Mouse (Mus musculus) forebrain, postnatal 0 days (tissue): ENCODE measurements around the gene Cpne5. TPM values are rescaled to one million over a fixed set of nuclear protein-coding genes. Genes with fewer than 3 reads are reported as not detected.
"Not testable (repeated sequence)": the region's sequence is repeated elsewhere in the genome, so short reads cannot be mapped to it uniquely, and the experiment has no call there.

Experiments used
- ATAC-seq: fragments of 200-750 bp; cut with Nextera tagmentation; 2 replicates; pipeline ENCODE4 v1.8.0; 2017; ENCODE audit warnings: mild to moderate bottlenecking, moderate library complexity
- DNase-seq: peaks from one replicate; pipeline ENCODE4 v3.0.0-alpha.2; 2015
- H3K27ac ChIP-seq: fragments of 300-500 bp; sonication (generic); 2 replicates; pipeline ENCODE4 v1.5.1; 2014; ENCODE audit warnings: low read depth, mild to moderate bottlenecking, antibody characterized with exemption, low read length, moderate library complexity, mixed read lengths
- H3K27me3 ChIP-seq: fragments of 300-500 bp; sonication (generic); 2 replicates; pipeline ENCODE4 v1.6.1; 2014; ENCODE audit warnings: mild to moderate bottlenecking, low read length, mixed read lengths; ENCODE audit not compliant: insufficient read depth
- H3K36me3 ChIP-seq: fragments of 300-500 bp; sonication (generic); 2 replicates; pipeline ENCODE4 v1.6.1; 2014; ENCODE audit warnings: mild to moderate bottlenecking, moderate library complexity; ENCODE audit not compliant: insufficient read depth
- H3K4me1 ChIP-seq: fragments of 300-500 bp; sonication (generic); 2 replicates; pipeline ENCODE4 v1.6.1; 2014; ENCODE audit warnings: antibody characterized with exemption; ENCODE audit not compliant: insufficient read depth
- H3K4me2 ChIP-seq: fragments of 300-500 bp; sonication (generic); 2 replicates; pipeline ENCODE4 v1.6.1; 2014; ENCODE audit warnings: low read depth, mild to moderate bottlenecking, moderate library complexity
- H3K4me3 ChIP-seq: fragments of 300-500 bp; sonication (generic); 2 replicates; pipeline ENCODE4 v1.5.1; 2014; ENCODE audit warnings: low read depth, low read length, mixed read lengths
- H3K9ac ChIP-seq: fragments of 300-500 bp; sonication (generic); 2 replicates; pipeline ENCODE4 v1.6.1; 2014; ENCODE audit warnings: mild to moderate bottlenecking
- H3K9me3 ChIP-seq: fragments of 300-500 bp; sonication (generic); 2 replicates; pipeline ENCODE4 v1.6.1; 2016; ENCODE audit warnings: low read length
- CTCF ChIP-seq: sonication (generic); IDR thresholded peaks from 2 replicates; pipeline ENCODE4 v1.5.1; 2016; ENCODE audit warnings: antibody characterized with exemption, control low read depth, low read depth
- WGBS: fragments of 180-500 bp; shearing (Covaris S2); extraction: QIAGEN DNeasy Blood & Tissue Kit; methylation state at CpG from one replicate; pipeline ENCODE4 v1.1.7; 2014; 5-methylcytosine and 5-hydroxymethylcytosine counted together
- polyA plus RNA-seq: library from polyadenylated mRNA; unstranded; fragments of >200 nt; fragmentation: Nextera tagmentation; extraction: Ambion mirVana; gene quantifications from 2 replicates; pipeline ENCODE4 v1.2.1, GENCODE M21; 2015
- total RNA-seq: library from RNA; depleted of rRNA; stranded (reverse); fragments of >200 nt; gene quantifications from 2 replicates; pipeline ENCODE4 v1.2.3, GENCODE M21; 2014

The Cpne5 gene
- total and polyA plus RNA-seq, 2 experiments from 2014 or later = 60.0 to 61.6 TPM

GRCm38 (mm10) chr17:29269349-29269706, 31.4 kb upstream of the Cpne5 start:
- peak; percentile 41 for DNase-seq

DNA sequence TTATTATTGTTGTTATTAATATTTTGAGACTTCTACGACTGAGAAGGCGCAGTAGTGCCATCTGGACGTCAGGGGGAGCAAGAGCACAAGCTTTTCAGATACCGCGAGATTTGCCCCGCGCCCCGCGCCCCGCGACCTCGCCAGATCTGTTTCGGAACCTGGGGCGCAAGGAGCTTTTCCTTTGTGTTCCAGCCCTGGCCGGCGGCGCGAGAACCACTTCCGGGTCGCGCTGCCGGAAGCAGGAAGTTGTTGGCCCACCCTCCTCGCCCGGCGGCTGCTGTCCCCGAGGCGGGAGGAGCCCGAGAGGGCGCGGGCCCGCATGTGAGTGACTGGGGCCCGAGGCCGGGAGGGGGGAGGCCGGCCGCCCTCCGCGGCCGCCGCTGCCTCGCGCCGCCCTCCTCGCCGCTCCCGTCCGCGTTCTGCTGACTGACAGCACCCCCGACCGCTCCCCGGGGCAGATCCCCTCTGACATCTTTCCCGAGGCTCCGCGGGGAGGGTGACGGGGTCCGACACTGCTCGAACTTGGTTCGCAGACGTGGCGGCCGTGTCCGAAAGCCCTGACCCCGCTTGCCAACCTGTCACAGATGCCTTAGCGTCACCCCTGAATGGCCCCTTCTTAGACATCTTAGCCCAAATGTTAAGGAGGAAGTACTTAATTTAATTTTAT, 30.8 kb upstream of the Cpne5 start, which contains the start of gene BC004004:
Gene BC004004 (plus strand): TSS at position 107 of the 667 bp plus-strand sequence.
- Histone ChIP-seq H3K27me3 (no peaks in the 10 kb centered on the region), H3K27ac (peak within 1 kb of the TSS; percentile 93), H3K4me1 (peaks cover 18% of the 10 kb centered on the region), H3K9ac (peak within 1 kb of the TSS; percentile 90), H3K9me3 (no peaks in the 10 kb centered on the region), H3K4me2 (peak within 1 kb of the TSS; percentile 72), H3K4me3 (peak within 1 kb of the TSS; percentile 93), H3K36me3 (no peaks in the 10 kb centered on the region)
- peak; percentile 92 for ATAC-seq
- TF ChIP-seq CTCF = peak; percentile 74
- DNase-seq = peak; percentile 97
- WGBS = under 1% methylated on average over 58 of the region's 63 CpGs

More at GRCm38 (mm10) chr17:29269349-29269706, 31.4 kb upstream of the Cpne5 start:
- peaks cover 15% of the 10 kb centered on the region for H3K4me1 ChIP-seq
- H3K36me3 ChIP-seq = no peaks in the 10 kb centered on the region
- peak overlapping the region; percentile 72 for H3K4me2 ChIP-seq
- peak overlapping the region; percentile 93 for H3K4me3 ChIP-seq
- H3K9me3 ChIP-seq = no peaks in the 10 kb centered on the region
- no peak for ATAC-seq
- H3K27me3 ChIP-seq = no peaks in the 10 kb centered on the region
- H3K9ac ChIP-seq = peak overlapping the region; percentile 90
- H3K27ac ChIP-seq = peak overlapping the region; percentile 93
- no peak for TF ChIP-seq CTCF
- 14% methylated on average over 10 of the region's 10 CpGs for WGBS

- no peaks in the 10 kb centered on the region for H3K27me3 ChIP-seq
- peaks cover 19% of the 10 kb centered on the region for H3K4me1 ChIP-seq
- 63% methylated on average over 6 of the region's 6 CpGs for WGBS
- H3K36me3 ChIP-seq = no peaks in the 10 kb centered on the region
- H3K27ac ChIP-seq = peak overlapping the region; percentile 54; the same call in 1 of the 2 replicates
- TF ChIP-seq CTCF = no peak
- no peaks in the 10 kb centered on the region for H3K9me3 ChIP-seq
- H3K9ac ChIP-seq = peak overlapping the region; percentile 90
- peak overlapping the region; percentile 72 for H3K4me2 ChIP-seq
- ATAC-seq = no peak
- peak overlapping the region; percentile 93 for H3K4me3 ChIP-seq
- no peak for DNase-seq
These were observed 30.1 kb upstream of the Cpne5 start for GRCm38 (mm10) chr17:29267931-29268681.

DNA sequence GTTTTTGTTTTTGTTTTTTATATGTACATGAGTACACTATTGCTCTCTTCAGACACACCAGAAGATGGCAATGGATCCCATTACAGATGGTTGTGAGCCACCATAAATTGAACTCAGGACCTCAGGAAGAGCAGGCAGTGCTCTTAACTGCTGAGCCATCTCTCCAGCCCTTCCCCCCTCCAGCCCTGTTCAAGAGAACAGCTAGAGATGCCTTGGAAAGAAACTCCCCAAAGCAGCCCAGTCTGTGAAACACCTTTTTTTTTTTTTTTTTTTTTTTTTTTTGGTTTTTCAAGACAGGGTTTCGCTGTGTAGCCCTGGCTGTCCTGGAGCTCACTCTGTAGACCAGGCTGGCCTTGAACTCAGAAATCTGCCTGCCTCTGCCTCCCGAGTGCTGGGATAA, 29.1 kb upstream of the Cpne5 start:
- H3K27ac ChIP-seq, H3K4me3 ChIP-seq, H3K4me2 ChIP-seq, H3K27me3 ChIP-seq, ATAC-seq, H3K36me3 ChIP-seq, DNase-seq, H3K9ac ChIP-seq, H3K9me3 ChIP-seq: not testable (repeated sequence)
- peaks cover 28% of the 10 kb centered on the region for H3K4me1 ChIP-seq
- WGBS = 87% methylated on average over 2 of the region's 2 CpGs

GRCm38 (mm10) chr17:29264760-29265159, 26.8 kb upstream of the Cpne5 start:
- Histone ChIP-seq H3K4me2 (peak overlapping the region; percentile 62; the same call in 1 of the 2 replicates), H3K36me3 (no peaks in the 10 kb centered on the region; the same call in 1 of the 2 replicates), H3K4me1 (peaks cover 24% of the 10 kb centered on the region), H3K9ac (no peak overlapping the region), H3K9me3 (no peaks in the 10 kb centered on the region), H3K4me3 (no peak overlapping the region), H3K27ac (peak overlapping the region; percentile 96; the same call in 1 of the 2 replicates), H3K27me3 (no peaks in the 10 kb centered on the region)
- no peak for ATAC-seq
- no peak for TF ChIP-seq CTCF
- DNase-seq = no peak
- WGBS = 83% methylated on average over 5 of the region's 5 CpGs

DNA sequence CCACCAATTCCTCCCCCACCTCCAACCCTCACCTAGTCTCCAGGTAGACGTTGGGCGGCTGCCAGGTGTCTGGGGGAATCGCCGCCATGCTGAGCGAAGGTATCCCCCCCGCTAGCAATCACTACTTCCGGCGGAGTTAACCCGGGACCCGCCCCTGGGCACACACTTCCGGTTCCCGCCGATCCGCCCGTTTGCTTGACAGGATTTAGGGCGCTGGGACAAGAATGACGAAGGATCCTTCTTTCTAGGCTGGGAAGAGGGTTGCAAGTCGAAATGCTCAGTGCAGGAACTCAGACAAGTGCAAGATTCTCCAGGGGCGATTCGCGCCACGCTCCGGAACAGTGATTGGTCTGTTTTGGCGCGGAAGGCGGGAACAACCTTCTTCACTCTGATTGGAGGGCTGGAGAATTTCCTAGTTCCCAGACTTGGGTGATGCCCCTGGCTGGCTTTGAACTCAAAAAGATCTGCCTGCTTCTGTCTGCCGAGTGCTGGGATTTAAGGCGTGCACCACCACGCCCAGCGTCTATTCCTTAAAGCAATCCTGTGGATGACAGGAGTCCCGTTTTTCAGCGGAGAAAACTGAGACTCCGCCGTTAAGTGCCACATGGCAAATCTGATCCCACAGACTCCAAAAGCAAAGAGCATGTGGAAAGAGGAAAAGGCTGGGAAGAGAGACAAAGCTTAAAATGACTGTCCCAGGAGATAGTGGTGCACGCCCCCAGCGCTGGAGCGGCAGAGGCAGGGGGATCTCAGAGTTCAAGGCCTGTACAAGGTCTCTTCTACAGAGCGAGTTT, 26.1 kb upstream of the Cpne5 start, which contains the start of gene Ppil1:
Gene Ppil1 (minus strand): TSS at position 347 of the 794 bp plus-strand sequence.
- Histone ChIP-seq H3K4me2 (peak within 1 kb of the TSS; percentile 62), H3K27ac (peak within 1 kb of the TSS; percentile 96), H3K9ac (peak within 1 kb of the TSS; percentile 70), H3K9me3 (no peaks in the 10 kb centered on the region), H3K4me1 (peaks cover 19% of the 10 kb centered on the region), H3K4me3 (peak within 1 kb of the TSS; percentile 67), H3K27me3 (no peaks in the 10 kb centered on the region), H3K36me3 (no peaks in the 10 kb centered on the region; the same call in 1 of the 2 replicates)
- no peak for TF ChIP-seq CTCF
- DNase-seq (peak; percentile 90), ATAC-seq (peak; percentile 81)
- WGBS = 8% methylated on average over 38 of the region's 38 CpGs
